ENCODE assay signal across 27 mouse cellular contexts in genomic region chr9:110465336-110465735, GRCm38 (mm10). TPM values are rescaled to one million over a fixed set of nuclear protein-coding genes. Genes with fewer than 3 reads are reported as not detected.
"Had no signal": no experiment of that assay in that cellular context is flagged by ENCODE, and none has a peak within 500 bp of the region (broad histone marks: within the 10 kb centered on the region; RNA-seq: fewer than 3 reads in every experiment).

No protein-coding gene starts in this region.

- H3K4me1 ChIP-seq: heart, embryonic 12.5 days; hindbrain, embryonic 10.5 days; hindbrain, embryonic 12.5 days; limb, embryonic 10.5 days; limb, embryonic 12.5 days had no signal

- H3K9ac ChIP-seq: heart, embryonic 12.5 days; hindbrain, embryonic 12.5 days; hindbrain, embryonic 14.5 days; intestine, embryonic 15.5 days; limb, embryonic 12.5 days; liver, embryonic 13.5 days; liver, embryonic 15.5 days; liver, postnatal 0 days had no signal

- H3K4me3 ChIP-seq: gastrocnemius, adult 2 months; heart, embryonic 10.5 days; heart, embryonic 12.5 days; hindbrain, embryonic 10.5 days; hindbrain, embryonic 12.5 days; intestine, embryonic 15.5 days; left cerebral cortex, adult 2 months; limb, embryonic 10.5 days; limb, embryonic 12.5 days; liver, embryonic 13.5 days; liver, embryonic 15.5 days had no signal

- H3K27me3 ChIP-seq: heart, embryonic 12.5 days; hindbrain, embryonic 12.5 days; intestine, embryonic 15.5 days; limb, embryonic 12.5 days; liver, embryonic 13.5 days; liver, embryonic 15.5 days had no signal

- H3K36me3 ChIP-seq: hindbrain, embryonic 12.5 days; intestine, embryonic 15.5 days; liver, embryonic 13.5 days; liver, embryonic 15.5 days had no signal

- ATAC-seq: hindbrain, embryonic 16.5 days; inflammation-experienced regulatory T-cells, adult 6 months; intestine, embryonic 15.5 days; intestine, postnatal 0 days; liver, postnatal 0 days had no signal

- DNase-seq: gastrocnemius, adult 2 months; gastrocnemius, postnatal 10 days; gastrocnemius, postnatal 25 days; heart, adult 18-20 months; heart, postnatal 10 days; heart, postnatal 4 days; layer of hippocampus, adult 9-11 months; layer of hippocampus, postnatal 36 days; liver; liver, embryonic 13.5 days; liver, postnatal 0 days; lung, adult 2 months had no signal

- H3K9me3 ChIP-seq: heart, embryonic 10.5 days; heart, embryonic 12.5 days; hindbrain, embryonic 10.5 days; hindbrain, embryonic 12.5 days; intestine, embryonic 15.5 days; limb, embryonic 10.5 days; limb, embryonic 12.5 days; liver, embryonic 13.5 days; liver, embryonic 15.5 days had no signal

- H3K4me2 ChIP-seq: heart, embryonic 12.5 days; hindbrain, embryonic 12.5 days; hindbrain, embryonic 14.5 days; intestine, embryonic 15.5 days; limb, embryonic 12.5 days; liver, embryonic 11.5 days; liver, embryonic 13.5 days; liver, embryonic 15.5 days had no signal

- H3K27ac ChIP-seq: gastrocnemius, adult 2 months; heart, embryonic 10.5 days; hindbrain, embryonic 10.5 days; hindbrain, embryonic 12.5 days; hindbrain, embryonic 14.5 days; intestine, embryonic 15.5 days; left cerebral cortex, adult 2 months; limb, embryonic 10.5 days; limb, embryonic 12.5 days; liver, embryonic 13.5 days; liver, embryonic 15.5 days had no signal

RNA-seq across cellular contexts. Expression of gene Ngp, which starts 45.8 kb away (rescaled TPM):
- polyA plus RNA-seq: heart, embryonic 10.5 days; hindbrain, embryonic 10.5 days; large intestine, adult 2 months; limb, embryonic 10.5 days had no signal
